Mouse (Mus musculus) frontal cortex, postnatal 25 days (tissue): ENCODE measurements around the gene Myl12a.

Source experiments
- DNase-seq, 2 experiments: peaks; one replicate each; pipeline ENCODE4 v3.0.0; 2022; ENCODE audit warnings: low spot score in 2 of 2

Gene Myl12a

GRCm38 (mm10) chr17:71002744-71003094 lies at the start of gene Myl12a:
TSS of gene Myl12a (minus strand) at chr17:71002878.
- DNase-seq, result no peak

DNA sequence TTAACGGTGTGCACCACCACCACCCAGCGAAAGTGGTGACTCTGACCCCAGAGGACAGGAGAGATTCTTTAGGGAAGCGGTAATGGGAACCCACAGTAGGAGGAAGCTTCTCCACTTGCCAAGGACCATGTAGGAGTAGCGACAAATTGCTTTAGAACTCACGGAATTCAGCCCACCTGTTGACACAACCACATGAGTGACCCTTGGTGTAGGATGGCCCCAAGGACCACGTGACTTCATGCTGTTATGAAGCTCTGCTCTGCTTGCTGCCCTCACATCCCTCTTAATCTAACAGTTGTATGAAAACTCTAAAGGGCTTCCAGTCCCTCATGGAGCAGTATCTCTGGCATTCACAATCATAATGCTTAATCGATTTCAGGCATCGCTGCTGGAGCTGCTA lies 46.6 kb upstream of the Myl12a start:
- DNase-seq, result no peak

- no peak for DNase-seq
Observed at GRCm38 (mm10) chr17:71046856-71047255, 44.2 kb upstream of the Myl12a start.

DNA sequence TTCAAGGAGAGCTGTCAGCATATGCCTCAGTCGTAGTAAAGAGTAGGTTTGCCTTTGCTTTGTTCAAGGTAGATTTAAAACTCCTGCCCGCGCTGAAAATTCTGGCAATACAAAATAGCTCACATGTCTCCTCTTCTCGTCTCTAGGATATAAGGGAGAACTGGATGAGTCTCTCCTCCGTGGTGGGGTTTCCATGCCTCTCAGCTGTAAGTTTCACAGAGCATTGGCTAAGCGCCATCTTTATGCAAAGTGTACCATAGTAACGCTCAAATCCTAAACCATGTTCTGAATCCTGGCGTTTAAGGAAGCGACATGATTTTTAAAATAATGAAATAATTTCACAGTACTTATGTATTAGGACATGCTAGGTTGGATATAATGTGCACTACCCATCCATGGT lies 42.9 kb upstream of the Myl12a start:
- DNase-seq, result no peak

GRCm38 (mm10) chr17:71042645-71043044 lies 40.0 kb upstream of the Myl12a start:
- DNase-seq, result no peak

DNA sequence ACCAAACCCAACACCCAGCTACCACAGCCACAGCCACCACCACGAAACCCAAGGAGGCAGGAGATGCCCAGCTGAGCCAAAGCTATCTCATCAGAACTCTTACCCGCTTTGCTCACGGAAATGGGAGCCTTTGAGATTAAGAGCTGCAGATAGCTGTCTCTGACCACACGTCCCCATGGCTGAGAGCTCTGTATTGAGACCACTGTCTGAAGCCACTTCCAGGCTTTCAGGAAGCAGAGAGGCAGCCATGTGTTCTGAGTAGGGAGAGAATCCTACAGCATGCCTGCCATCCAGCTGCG lies 37.9 kb upstream of the Myl12a start:
- DNase-seq, result no peak

DNA sequence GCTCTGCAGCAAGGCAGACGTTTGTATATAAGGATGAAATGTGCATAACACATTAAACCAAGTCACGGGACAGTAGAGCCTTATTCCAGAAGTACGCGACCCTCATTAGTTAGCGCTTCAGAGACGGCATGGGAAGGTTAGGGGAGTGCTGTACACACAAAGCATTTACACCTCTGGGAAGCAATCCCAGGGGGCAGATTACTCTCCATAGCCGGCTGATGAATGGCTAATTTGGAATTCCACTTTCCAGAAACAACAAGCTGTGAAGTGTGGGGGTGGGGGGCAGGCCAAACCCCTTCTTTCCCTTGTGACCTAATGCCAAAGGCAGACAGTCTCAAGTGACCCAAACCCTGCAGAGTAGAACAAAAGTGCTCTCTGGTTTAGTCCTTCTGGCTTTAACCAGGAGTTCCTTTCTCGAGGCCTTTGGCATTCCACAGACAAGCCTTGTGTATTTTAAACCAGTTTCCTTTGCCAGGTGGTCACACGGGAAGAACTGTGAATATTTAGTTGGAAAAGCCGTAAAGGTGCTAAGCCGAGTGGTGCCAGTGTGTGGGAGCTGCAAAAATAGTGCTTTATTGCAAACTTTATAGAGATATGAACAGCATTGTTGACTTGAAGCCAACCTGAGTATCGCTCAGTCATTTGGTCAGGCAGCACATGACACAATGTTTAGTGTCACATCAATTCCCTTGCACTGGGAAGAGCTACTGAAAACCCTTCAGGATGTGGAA lies 37.3 kb upstream of the Myl12a start:
- no peak for DNase-seq

GRCm38 (mm10) chr17:71038812-71039211 lies 36.1 kb upstream of the Myl12a start:
- DNase-seq, result no peak

- DNase-seq, result no peak
Observed at GRCm38 (mm10) chr17:71037188-71037587, 34.5 kb upstream of the Myl12a start.

- DNase-seq, result no peak
Observed at GRCm38 (mm10) chr17:71034472-71034871, 31.8 kb upstream of the Myl12a start.

DNA sequence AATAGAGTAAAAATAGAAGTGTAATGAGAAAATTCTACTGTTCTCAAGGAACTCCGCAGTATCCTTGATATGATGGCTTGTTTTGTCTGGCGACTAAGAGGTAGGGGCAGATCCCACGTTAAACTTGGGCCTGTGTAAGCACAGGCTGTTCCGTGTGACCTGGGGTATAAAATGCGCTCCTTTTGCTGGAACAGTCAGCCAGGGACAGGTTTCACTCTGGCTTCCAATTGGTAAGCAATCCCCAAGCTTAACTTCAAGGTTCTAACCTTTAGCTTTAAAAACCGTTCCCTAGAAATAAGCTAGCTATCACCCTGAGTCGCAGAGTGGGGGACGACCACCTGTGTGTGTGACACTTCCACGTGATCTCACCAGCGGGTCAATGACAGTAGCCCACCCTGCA lies 30.0 kb upstream of the Myl12a start:
- DNase-seq, result no peak

- no peak for DNase-seq
Observed at GRCm38 (mm10) chr17:71027186-71027585, 24.5 kb upstream of the Myl12a start.

DNA sequence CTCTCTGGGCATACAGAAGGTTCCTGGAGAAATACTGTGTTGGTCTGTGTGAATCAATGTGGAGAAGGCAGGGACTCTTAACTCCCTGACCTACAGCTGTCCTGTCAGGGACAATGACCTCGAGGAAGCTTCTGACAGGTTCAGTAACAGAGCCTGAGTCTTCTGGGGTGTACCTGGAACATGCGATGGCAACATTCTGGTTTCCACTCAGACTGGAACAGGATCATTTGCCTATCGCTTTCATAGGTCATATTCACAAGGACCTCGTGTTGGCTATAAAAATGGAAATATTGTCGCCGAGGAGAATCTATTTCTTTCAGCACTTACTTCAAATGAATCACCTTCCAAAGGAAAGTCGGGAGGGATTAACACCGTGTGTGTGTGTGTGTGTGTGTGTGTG lies 23.2 kb upstream of the Myl12a start:
- DNase-seq, result no peak

- no peak for DNase-seq
Observed at GRCm38 (mm10) chr17:71024071-71024470, 21.4 kb upstream of the Myl12a start.

DNA sequence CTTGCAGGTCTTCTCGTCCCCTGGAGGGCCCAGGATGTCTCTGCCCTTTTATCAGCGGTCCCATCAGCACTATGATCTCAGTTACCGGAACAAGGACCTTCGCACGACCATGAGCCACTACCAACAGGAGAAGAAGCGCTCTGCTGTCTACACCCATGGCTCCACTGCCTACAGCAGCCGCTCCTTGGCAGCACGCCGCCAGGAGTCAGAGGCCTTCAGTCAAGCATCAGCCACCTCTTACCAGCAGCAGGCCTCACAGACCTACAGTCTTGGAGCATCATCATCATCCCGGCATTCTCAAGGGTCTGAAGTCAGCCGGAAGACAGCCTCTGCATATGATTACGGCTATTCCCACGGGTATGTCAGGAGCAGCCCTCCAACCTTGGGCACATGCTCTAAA lies 20.2 kb upstream of the Myl12a start:
- DNase-seq, result no peak

- DNase-seq, result no peak
Observed at GRCm38 (mm10) chr17:71019860-71020259, 17.2 kb upstream of the Myl12a start.

DNA sequence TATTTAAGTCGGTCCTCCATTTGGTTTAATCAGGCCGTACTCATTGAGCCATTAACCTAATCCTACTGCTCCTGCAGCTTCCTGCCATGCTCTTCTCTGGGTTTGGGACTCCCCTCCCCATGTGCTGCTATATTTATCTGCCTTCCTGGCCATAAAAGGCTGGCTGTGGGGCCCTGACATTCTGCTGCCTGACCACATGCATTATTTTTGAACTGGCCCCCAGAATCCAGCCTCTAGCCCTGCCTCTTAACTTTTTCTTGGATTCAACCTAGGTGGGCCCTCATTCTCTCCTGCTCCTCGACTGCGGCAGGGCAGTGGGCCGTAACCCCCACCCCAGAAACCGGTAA lies 16.6 kb upstream of the Myl12a start:
- DNase-seq, result no peak

GRCm38 (mm10) chr17:71018616-71019308 lies 16.1 kb upstream of the Myl12a start:
- DNase-seq, result no peak

DNA sequence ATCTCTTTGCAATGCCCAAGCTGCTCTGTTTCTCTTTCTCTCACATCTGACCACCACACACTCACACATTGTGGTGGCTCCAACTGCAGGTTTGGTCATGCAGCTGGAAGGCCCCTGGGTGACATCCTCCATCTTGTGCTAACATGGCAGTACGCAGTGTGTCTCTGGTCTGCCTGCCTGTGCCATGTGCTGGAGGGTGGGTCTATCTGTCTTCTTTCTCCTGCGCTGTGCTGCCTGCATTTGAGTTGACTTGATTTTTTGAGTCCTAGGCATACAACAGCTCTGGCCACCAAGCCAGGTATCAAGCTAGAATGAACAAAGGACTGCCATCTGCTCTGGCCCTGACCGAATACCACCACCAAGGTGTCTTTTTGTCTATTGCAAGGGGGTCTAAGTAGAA lies 15.5 kb upstream of the Myl12a start:
- no peak for DNase-seq

GRCm38 (mm10) chr17:71017457-71017998 lies 14.8 kb upstream of the Myl12a start:
- no peak for DNase-seq

DNA sequence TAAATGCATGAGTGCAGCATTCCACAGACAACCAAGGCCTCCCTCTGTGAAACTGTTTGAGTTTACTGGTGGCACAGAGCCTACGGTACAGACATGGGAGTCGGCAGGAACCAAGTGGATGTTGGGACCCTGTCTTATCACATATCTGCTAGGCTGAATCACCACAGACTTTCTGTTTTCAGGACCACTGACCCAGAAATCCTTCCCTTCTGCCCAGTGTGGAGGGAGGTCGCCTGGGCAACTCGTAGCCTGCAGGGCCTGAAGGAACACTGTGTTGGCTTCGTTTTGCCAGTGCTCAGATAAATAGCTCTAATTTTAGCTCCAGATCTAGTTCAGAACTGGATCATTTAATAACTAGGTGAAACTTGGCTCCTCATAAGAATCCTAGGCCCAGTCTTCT lies 12.2 kb upstream of the Myl12a start:
- DNase-seq, result no peak

DNA sequence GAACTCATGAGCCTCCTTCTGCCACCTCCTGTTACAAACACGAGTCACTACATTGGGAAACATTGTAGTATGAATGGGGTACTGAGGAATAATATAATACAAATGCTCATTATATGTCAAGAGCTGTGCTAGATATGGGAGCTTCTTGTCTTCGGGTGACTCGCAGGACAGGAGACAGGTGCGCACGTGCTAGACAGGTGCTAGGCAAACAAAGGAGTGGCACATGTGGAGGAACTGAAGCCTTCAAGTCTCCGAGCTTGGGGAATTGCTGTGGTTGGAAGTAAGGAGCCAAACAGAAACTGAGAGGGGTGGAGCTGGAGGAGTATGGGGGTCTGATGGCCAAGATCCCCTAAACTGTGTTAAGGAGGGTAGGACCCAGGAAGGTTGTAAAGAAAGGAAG lies 10.4 kb upstream of the Myl12a start:
- no peak for DNase-seq

GRCm38 (mm10) chr17:71011931-71012662 lies 9.4 kb upstream of the Myl12a start:
- no peak for DNase-seq
